Mouse (Mus musculus) forebrain, embryonic 15.5 days (tissue): ENCODE measurements around the gene Mdm1. TPM values are rescaled to one million over a fixed set of nuclear protein-coding genes. Genes with fewer than 3 reads are reported as not detected.

Source experiments
- ATAC-seq: fragments of 200-750 bp; cut with Nextera tagmentation; replicated peaks from 2 replicates; pipeline ENCODE4 v1.8.0; 2017; ENCODE audit warnings: mild to moderate bottlenecking, moderate TSS enrichment, moderate library complexity
- H3K27ac ChIP-seq: fragments of 300-500 bp; sonication (generic); replicated peaks from 2 replicates; pipeline ENCODE4 v1.5.1; 2015; ENCODE audit warnings: mild to moderate bottlenecking, inconsistent platforms
- H3K27me3 ChIP-seq: fragments of 300-500 bp; sonication (generic); 2 replicates; pipeline ENCODE4 v1.6.1; 2015; ENCODE audit warnings: inconsistent platforms
- H3K36me3 ChIP-seq: fragments of 300-500 bp; sonication (generic); 2 replicates; pipeline ENCODE4 v1.6.1; 2015; ENCODE audit warnings: mild to moderate bottlenecking, inconsistent platforms
- H3K4me1 ChIP-seq: fragments of 300-500 bp; sonication (generic); 2 replicates; pipeline ENCODE4 v1.6.1; 2015; ENCODE audit warnings: inconsistent platforms
- H3K4me2 ChIP-seq: fragments of 300-500 bp; sonication (generic); replicated peaks from 2 replicates; pipeline ENCODE4 v1.6.1; 2015; ENCODE audit warnings: mild to moderate bottlenecking, inconsistent platforms
- H3K4me3 ChIP-seq: fragments of 300-500 bp; sonication (generic); 2 replicates; pipeline ENCODE4 v1.5.1; 2015; ENCODE audit warnings: mild to moderate bottlenecking, inconsistent platforms
- H3K9ac ChIP-seq: fragments of 300-500 bp; sonication (generic); replicated peaks from 2 replicates; pipeline ENCODE4 v1.6.1; 2015; ENCODE audit warnings: mild to moderate bottlenecking, inconsistent platforms
- H3K9me3 ChIP-seq: fragments of 300-500 bp; sonication (generic); 2 replicates; pipeline ENCODE4 v1.6.1; 2016; ENCODE audit warnings: inconsistent platforms
- WGBS: fragments of 180-500 bp; shearing (Covaris S2); methylation state at CpG from one replicate; pipeline ENCODE4 v1.1.7; 2015; ENCODE audit warnings: mixed read lengths; 5-methylcytosine and 5-hydroxymethylcytosine counted together
- polyA plus RNA-seq: library from polyadenylated mRNA; unstranded; fragments of >200 nt; fragmentation: Nextera tagmentation; extraction: Ambion mirVana; gene quantifications from 2 replicates; pipeline ENCODE4 v1.2.1, GENCODE M21; 2015

Gene Mdm1
- polyA plus RNA-seq, 1 experiment from 2014 or later = 42.8 TPM

GRCm38 (mm10) chr10:118125776-118126445, 15.7 kb upstream of the Mdm1 start:
- Histone ChIP-seq H3K27me3 (peaks cover 8% of the 10 kb centered on the region; the same call in 1 of the 2 replicates), H3K36me3 (no peaks in the 10 kb centered on the region), H3K9me3 (no peaks in the 10 kb centered on the region), H3K4me2 (no peak overlapping the region), H3K9ac (no peak overlapping the region), H3K4me1 (no peaks in the 10 kb centered on the region), H3K27ac (no peak overlapping the region), H3K4me3 (no peak overlapping the region)
- WGBS = 81% methylated on average over 25 of the region's 25 CpGs
- ATAC-seq = no peak

DNA sequence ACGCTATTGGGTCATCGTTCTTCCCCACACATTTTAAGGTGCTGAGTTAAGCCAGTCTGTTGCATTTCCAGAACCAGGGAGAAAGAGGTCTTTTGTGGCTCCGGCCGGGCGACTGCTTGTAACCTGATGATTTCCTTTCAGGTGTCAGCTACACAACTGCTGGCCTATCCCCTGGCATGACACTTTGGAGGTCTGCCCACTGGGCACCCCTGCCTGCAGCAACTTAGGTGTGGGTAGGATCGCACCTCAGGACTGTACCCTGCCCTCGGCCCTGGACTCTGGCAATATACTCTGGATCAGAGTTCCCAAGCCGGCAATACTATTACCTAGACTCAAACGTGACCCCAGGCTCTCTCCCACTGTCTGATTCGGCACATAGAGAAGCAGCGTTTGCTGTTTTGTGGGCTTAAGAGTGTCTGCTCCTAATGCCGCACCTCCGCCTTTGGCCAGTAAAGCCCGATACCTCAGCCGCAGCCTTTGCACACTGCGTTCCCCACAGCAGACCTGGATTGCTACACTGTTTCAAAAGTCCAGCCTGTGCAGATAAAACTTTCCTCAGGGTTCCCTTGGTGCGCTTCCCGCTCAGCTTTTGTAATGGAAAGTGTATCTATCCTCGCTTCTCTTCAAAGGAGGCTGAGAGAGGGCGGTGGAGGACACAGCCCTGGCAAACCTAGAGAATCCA, 12.5 kb upstream of the Mdm1 start:
- Histone ChIP-seq H3K4me2 (no peak overlapping the region), H3K27me3 (peaks cover 8% of the 10 kb centered on the region; the same call in 1 of the 2 replicates), H3K27ac (no peak overlapping the region), H3K9me3 (no peaks in the 10 kb centered on the region), H3K36me3 (no peaks in the 10 kb centered on the region), H3K9ac (no peak overlapping the region), H3K4me3 (no peak overlapping the region), H3K4me1 (no peaks in the 10 kb centered on the region)
- 50% methylated on average over 20 of the region's 20 CpGs for WGBS
- ATAC-seq = no peak

GRCm38 (mm10) chr10:118130016-118130415, 11.6 kb upstream of the Mdm1 start:
- Histone ChIP-seq H3K4me2 (no peak overlapping the region), H3K9ac (no peak overlapping the region), H3K9me3 (no peaks in the 10 kb centered on the region), H3K4me3 (no peak overlapping the region), H3K27me3 (peaks cover 8% of the 10 kb centered on the region; the same call in 1 of the 2 replicates), H3K4me1 (no peaks in the 10 kb centered on the region), H3K36me3 (no peaks in the 10 kb centered on the region), H3K27ac (no peak overlapping the region)
- 53% methylated on average over 2 of the region's 2 CpGs for WGBS
- ATAC-seq = no peak

GRCm38 (mm10) chr10:118132993-118133392, 8.6 kb upstream of the Mdm1 start:
- peak overlapping the region; percentile 16 for H3K4me2 ChIP-seq
- ATAC-seq = peak; percentile 72
- WGBS = 61% methylated on average over 6 of the region's 6 CpGs
- no peaks in the 10 kb centered on the region for H3K36me3 ChIP-seq
- H3K9me3 ChIP-seq = no peaks in the 10 kb centered on the region
- 0 out of 2 replicates have a peak overlapping the region, but pooled peaks have one; percentile 4 for H3K4me3 ChIP-seq
- H3K9ac ChIP-seq = no peak overlapping the region
- peaks cover 8% of the 10 kb centered on the region; the same call in 1 of the 2 replicates for H3K27me3 ChIP-seq
- no peaks in the 10 kb centered on the region for H3K4me1 ChIP-seq
- H3K27ac ChIP-seq = no peak overlapping the region

DNA sequence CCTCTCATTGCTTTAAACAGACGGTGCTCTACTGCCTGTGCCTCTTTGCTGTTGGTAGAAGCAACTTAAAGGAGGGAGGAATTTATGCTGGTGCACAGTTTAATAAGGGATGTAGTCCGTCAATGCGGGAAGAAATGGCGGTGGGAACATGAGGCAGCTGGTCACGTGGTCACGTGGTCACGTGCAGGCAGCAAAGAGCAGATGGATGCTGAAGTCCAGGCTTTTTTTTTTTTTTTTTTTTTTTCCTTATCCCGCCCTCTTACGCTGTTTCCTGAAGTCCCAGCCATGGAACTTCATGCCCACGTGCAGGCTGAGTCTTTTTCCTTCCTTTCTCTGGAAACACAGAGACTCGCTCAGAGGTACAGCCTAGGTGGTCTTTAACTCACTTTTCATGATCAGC, 3.1 kb upstream of the Mdm1 start:
- no peak overlapping the region for H3K4me3 ChIP-seq
- no peaks in the 10 kb centered on the region for H3K36me3 ChIP-seq
- H3K9ac ChIP-seq = no peak overlapping the region
- no peaks in the 10 kb centered on the region for H3K9me3 ChIP-seq
- ATAC-seq = no peak
- WGBS = 90% methylated on average over 11 of the region's 11 CpGs
- no peaks in the 10 kb centered on the region for H3K27me3 ChIP-seq
- peaks cover 10% of the 10 kb centered on the region for H3K4me1 ChIP-seq
- H3K27ac ChIP-seq = no peak overlapping the region
- H3K4me2 ChIP-seq = no peak overlapping the region

GRCm38 (mm10) chr10:118139837-118140570, 1.6 kb upstream of the Mdm1 start:
- ATAC-seq = no peak
- Histone ChIP-seq H3K36me3 (no peaks in the 10 kb centered on the region), H3K4me3 (no peak overlapping the region), H3K9me3 (no peaks in the 10 kb centered on the region), H3K9ac (no peak overlapping the region), H3K4me1 (peaks cover 10% of the 10 kb centered on the region), H3K27ac (no peak overlapping the region), H3K27me3 (no peaks in the 10 kb centered on the region), H3K4me2 (no peak overlapping the region)
- 73% methylated on average over 8 of the region's 8 CpGs for WGBS

- peak overlapping the region; percentile 75 for H3K4me3 ChIP-seq
- H3K4me2 ChIP-seq = peak overlapping the region; percentile 64
- H3K36me3 ChIP-seq = peaks cover 3% of the 10 kb centered on the region; the same call in 1 of the 2 replicates
- peak overlapping the region; percentile 61 for H3K9ac ChIP-seq
- no peaks in the 10 kb centered on the region for H3K9me3 ChIP-seq
- 1% methylated on average over 52 of the region's 53 CpGs for WGBS
- H3K4me1 ChIP-seq = peaks cover 10% of the 10 kb centered on the region
- 0 out of 2 replicates have a peak overlapping the region, but pooled peaks have one; percentile 38 for H3K27ac ChIP-seq
- H3K27me3 ChIP-seq = no peaks in the 10 kb centered on the region
- peak; percentile 80 for ATAC-seq
Measured at GRCm38 (mm10) chr10:118141884-118142801, 532 bp downstream of the Mdm1 start.

DNA sequence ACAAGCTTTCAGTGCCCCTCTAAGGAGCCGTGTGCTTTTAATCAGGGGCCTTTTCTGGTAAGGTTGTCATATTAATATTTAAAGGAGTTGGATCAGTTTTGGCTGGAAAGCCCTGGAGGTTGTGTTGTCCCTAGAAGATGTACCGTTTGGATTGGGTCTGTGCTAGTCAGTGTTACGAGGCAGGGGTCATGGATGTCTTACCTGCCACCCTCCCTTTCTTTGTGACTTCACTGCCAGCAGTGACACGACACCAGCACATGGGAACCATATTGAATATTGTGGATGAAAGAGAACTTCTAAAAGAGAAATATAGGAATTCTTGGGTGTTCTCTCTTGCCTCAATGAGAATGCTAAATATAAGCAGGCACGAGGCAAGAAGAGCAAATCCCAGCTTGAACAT, 7.8 kb downstream of the Mdm1 start:
- H3K9me3 ChIP-seq = no peaks in the 10 kb centered on the region
- WGBS = 87% methylated on average over 5 of the region's 5 CpGs
- H3K27ac ChIP-seq = no peak overlapping the region
- H3K9ac ChIP-seq = no peak overlapping the region
- no peak overlapping the region for H3K4me3 ChIP-seq
- no peak overlapping the region for H3K4me2 ChIP-seq
- H3K4me1 ChIP-seq = no peaks in the 10 kb centered on the region
- no peak for ATAC-seq
- no peaks in the 10 kb centered on the region for H3K27me3 ChIP-seq
- H3K36me3 ChIP-seq = peaks cover 21% of the 10 kb centered on the region; the same call in 1 of the 2 replicates

DNA sequence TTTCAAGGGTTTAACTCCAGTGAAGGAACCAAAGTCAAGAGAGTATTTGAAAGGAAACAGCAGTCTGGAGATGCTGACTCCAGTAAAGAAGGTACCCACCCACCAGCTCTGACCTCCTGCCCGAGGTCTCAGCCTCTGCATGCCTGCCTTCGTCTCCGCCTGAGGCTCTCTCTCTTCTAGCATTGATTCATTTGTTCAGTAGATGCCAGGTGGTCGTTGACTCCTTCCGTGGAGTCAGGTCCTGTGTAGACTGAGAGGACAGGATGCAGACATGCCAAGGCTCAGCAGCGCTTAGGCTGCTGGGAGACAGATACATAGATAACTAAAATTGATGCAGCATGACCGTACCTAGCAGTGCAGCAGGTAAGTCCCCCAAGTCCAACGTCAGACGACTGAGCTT, 9.3 kb downstream of the Mdm1 start:
- ATAC-seq = no peak

DNA sequence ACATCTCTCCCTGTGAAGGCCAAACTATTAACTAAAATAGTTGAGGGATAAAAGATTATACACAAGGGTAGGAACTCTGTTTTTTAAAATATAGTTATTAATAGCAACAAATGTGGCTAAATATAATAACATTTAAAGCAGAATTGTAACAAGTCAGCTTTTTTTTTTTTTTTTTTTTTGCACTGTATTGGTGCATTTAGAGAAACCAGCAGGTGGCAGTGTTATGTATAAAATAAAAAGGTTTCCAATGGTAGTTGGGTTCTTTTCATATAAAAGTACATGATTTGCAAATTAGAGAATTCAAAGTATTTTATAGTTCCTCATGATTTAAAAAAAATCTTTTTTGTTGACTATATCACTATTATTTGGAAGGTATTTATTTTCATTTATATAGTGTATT, 14.3 kb downstream of the Mdm1 start:
- Histone ChIP-seq H3K27me3 (no peaks in the 10 kb centered on the region), H3K27ac (no peak overlapping the region), H3K9ac (no peak overlapping the region), H3K4me2 (no peak overlapping the region), H3K9me3 (no peaks in the 10 kb centered on the region), H3K4me3 (no peak overlapping the region), H3K36me3 (peaks cover 42% of the 10 kb centered on the region), H3K4me1 (no peaks in the 10 kb centered on the region)
- no peak for ATAC-seq

More for the DNA sequence above, 9.3 kb downstream of the Mdm1 start:
- no peak overlapping the region for H3K27ac ChIP-seq
- no peak overlapping the region for H3K4me2 ChIP-seq
- H3K4me3 ChIP-seq = no peak overlapping the region
- WGBS = 92% methylated on average over 9 of the region's 9 CpGs
- no peaks in the 10 kb centered on the region for H3K9me3 ChIP-seq
- peaks cover 21% of the 10 kb centered on the region; the same call in 1 of the 2 replicates for H3K36me3 ChIP-seq
- H3K9ac ChIP-seq = no peak overlapping the region
- no peaks in the 10 kb centered on the region for H3K4me1 ChIP-seq
- no peaks in the 10 kb centered on the region for H3K27me3 ChIP-seq

- Histone ChIP-seq H3K27ac (no peak overlapping the region), H3K9me3 (no peaks in the 10 kb centered on the region), H3K9ac (no peak overlapping the region), H3K4me1 (no peaks in the 10 kb centered on the region), H3K4me3 (no peak overlapping the region), H3K27me3 (no peaks in the 10 kb centered on the region), H3K4me2 (no peak overlapping the region), H3K36me3 (peaks cover 52% of the 10 kb centered on the region)
- 60% methylated on average over 2 of the region's 2 CpGs for WGBS
- ATAC-seq = no peak
Measured at GRCm38 (mm10) chr10:118161131-118161530, 19.5 kb downstream of the Mdm1 start.
